Mouse (Mus musculus): ENCODE results near the gene Afg1l. TPM values are rescaled to one million over a fixed set of nuclear protein-coding genes. Genes with fewer than 3 reads are reported as not detected.

The Afg1l gene
- polyA plus RNA-seq, 1 experiment from 2014 or later, result 8.6 TPM

GRCm38 (mm10) chr10:42294392-42294791, 184.0 kb downstream of the Afg1l start:
- Histone ChIP-seq H3K36me3 (no peaks in the 10 kb centered on the region), H3K27ac (replicated peaks) (no peak overlapping the region), H3K9ac (replicated peaks) (no peak overlapping the region), H3K4me1 (no peaks in the 10 kb centered on the region), H3K9me3 (replicated peaks) (no peaks in the 10 kb centered on the region), H3K27me3 (replicated peaks) (no peaks in the 10 kb centered on the region), H3K4me3 (replicated peaks) (no peak overlapping the region), H3K4me2 (no peak overlapping the region)
- 67% methylated on average over 2 of the region's 2 CpGs for WGBS
- no peak for ATAC-seq (ENCODE audit: low FRiP score)

DNA sequence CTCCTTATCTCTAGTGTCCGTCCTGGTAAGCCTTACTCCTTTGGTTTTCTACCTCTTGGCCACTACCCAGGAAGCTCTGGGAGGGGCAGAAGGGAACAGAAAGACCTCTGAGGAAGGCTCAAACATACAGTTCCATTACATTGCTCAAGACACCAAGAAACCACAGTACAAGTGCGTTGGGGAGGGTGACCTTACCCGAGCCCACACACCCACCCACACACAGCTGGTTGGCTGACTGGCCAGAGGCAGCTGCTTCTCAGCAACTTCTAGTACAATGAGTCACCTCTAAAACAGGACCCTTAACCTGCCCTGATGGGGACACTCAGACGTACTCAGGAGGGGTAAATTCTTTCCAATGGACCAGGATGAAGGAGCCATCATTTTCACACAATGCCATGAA, 184.5 kb downstream of the Afg1l start:
- Histone ChIP-seq H3K36me3 (no peaks in the 10 kb centered on the region), H3K4me3 (replicated peaks) (no peak overlapping the region), H3K4me2 (no peak overlapping the region), H3K9ac (replicated peaks) (no peak overlapping the region), H3K27ac (replicated peaks) (no peak overlapping the region), H3K9me3 (replicated peaks) (no peaks in the 10 kb centered on the region), H3K4me1 (no peaks in the 10 kb centered on the region), H3K27me3 (replicated peaks) (no peaks in the 10 kb centered on the region)
- WGBS, result 78% methylated on average over 4 of the region's 4 CpGs
- ATAC-seq (ENCODE audit: low FRiP score), result no peak

- H3K27me3 ChIP-seq (replicated peaks), result no peaks in the 10 kb centered on the region
- 67% methylated on average over 5 of the region's 5 CpGs for WGBS
- ATAC-seq (ENCODE audit: low FRiP score), result no peak
Observed at GRCm38 (mm10) chr10:42291360-42291759, 187.0 kb downstream of the Afg1l start.

GRCm38 (mm10) chr10:42287666-42288065, 190.7 kb downstream of the Afg1l start:
- Histone ChIP-seq H3K9me3 (replicated peaks) (0 out of 2 replicates have a peak, but pooled peaks cover 8% of the 10 kb centered on the region), H3K27me3 (replicated peaks) (no peaks in the 10 kb centered on the region), H3K4me2 (no peak overlapping the region), H3K4me3 (replicated peaks) (no peak overlapping the region), H3K9ac (replicated peaks) (no peak overlapping the region), H3K4me1 (no peaks in the 10 kb centered on the region), H3K27ac (replicated peaks) (no peak overlapping the region), H3K36me3 (no peaks in the 10 kb centered on the region)
- 50% methylated on average over 1 of the region's 1 CpGs for WGBS
- ATAC-seq (ENCODE audit: low FRiP score), result no peak

More at GRCm38 (mm10) chr10:42291360-42291759, 187.0 kb downstream of the Afg1l start:
- Histone ChIP-seq H3K4me3 (replicated peaks) (no peak overlapping the region), H3K27ac (replicated peaks) (no peak overlapping the region), H3K36me3 (no peaks in the 10 kb centered on the region), H3K4me1 (no peaks in the 10 kb centered on the region), H3K9ac (replicated peaks) (no peak overlapping the region), H3K4me2 (no peak overlapping the region), H3K9me3 (replicated peaks) (no peaks in the 10 kb centered on the region)

GRCm38 (mm10) chr10:42278307-42278850, 200.0 kb downstream of the Afg1l start:
- H3K4me1 ChIP-seq, result peaks cover 28% of the 10 kb centered on the region
- H3K9me3 ChIP-seq (replicated peaks), result no peaks in the 10 kb centered on the region
- peaks cover 4% of the 10 kb centered on the region; the same call in 1 of the 2 replicates for H3K27me3 ChIP-seq (replicated peaks)
- H3K36me3 ChIP-seq, result no peaks in the 10 kb centered on the region
- peak overlapping the region; percentile 79 for H3K9ac ChIP-seq (replicated peaks)
- H3K27ac ChIP-seq (replicated peaks), result peak overlapping the region; percentile 100
- H3K4me2 ChIP-seq, result peak overlapping the region; percentile 98
- H3K4me3 ChIP-seq (replicated peaks), result peak overlapping the region; percentile 93
- peak; percentile 3; the same call in 1 of the 2 replicates for ATAC-seq (ENCODE audit: low FRiP score)
- WGBS, result 1% methylated on average over 38 of the region's 38 CpGs

- H3K27ac ChIP-seq (replicated peaks), result peak overlapping the region; percentile 100
- peak overlapping the region; percentile 93 for H3K4me3 ChIP-seq (replicated peaks)
- H3K9me3 ChIP-seq (replicated peaks), result no peaks in the 10 kb centered on the region
- under 1% methylated on average over 77 of the region's 78 CpGs for WGBS
- ATAC-seq (ENCODE audit: low FRiP score), result peak; percentile 93
- no peaks in the 10 kb centered on the region for H3K36me3 ChIP-seq
- peak overlapping the region; percentile 79 for H3K9ac ChIP-seq (replicated peaks)
- H3K4me2 ChIP-seq, result peak overlapping the region; percentile 98
- H3K27me3 ChIP-seq (replicated peaks), result peaks cover 4% of the 10 kb centered on the region; the same call in 1 of the 2 replicates
- peaks cover 32% of the 10 kb centered on the region for H3K4me1 ChIP-seq
Observed at GRCm38 (mm10) chr10:42277476-42278306, 200.7 kb downstream of the Afg1l start.

- H3K4me3 ChIP-seq (replicated peaks), result peak within 1 kb of the TSS; percentile 93
- peak within 1 kb of the TSS; percentile 79 for H3K9ac ChIP-seq (replicated peaks)
- peak; percentile 83 for ATAC-seq (ENCODE audit: low FRiP score)
- H3K9me3 ChIP-seq (replicated peaks), result no peaks in the 10 kb centered on the region
- H3K4me1 ChIP-seq, result peaks cover 33% of the 10 kb centered on the region
- peak within 1 kb of the TSS; percentile 100 for H3K27ac ChIP-seq (replicated peaks)
- under 1% methylated on average over 72 of the region's 88 CpGs for WGBS
- H3K27me3 ChIP-seq (replicated peaks), result peaks cover 4% of the 10 kb centered on the region; the same call in 1 of the 2 replicates
- H3K4me2 ChIP-seq, result peak within 1 kb of the TSS; percentile 98
- H3K36me3 ChIP-seq, result no peaks in the 10 kb centered on the region
Observed at GRCm38 (mm10) chr10:42276507-42277345, 201.6 kb downstream of the Afg1l start, which contains the start of gene Foxo3. Gene Foxo3 (minus strand): TSS chr10:42276755.

DNA sequence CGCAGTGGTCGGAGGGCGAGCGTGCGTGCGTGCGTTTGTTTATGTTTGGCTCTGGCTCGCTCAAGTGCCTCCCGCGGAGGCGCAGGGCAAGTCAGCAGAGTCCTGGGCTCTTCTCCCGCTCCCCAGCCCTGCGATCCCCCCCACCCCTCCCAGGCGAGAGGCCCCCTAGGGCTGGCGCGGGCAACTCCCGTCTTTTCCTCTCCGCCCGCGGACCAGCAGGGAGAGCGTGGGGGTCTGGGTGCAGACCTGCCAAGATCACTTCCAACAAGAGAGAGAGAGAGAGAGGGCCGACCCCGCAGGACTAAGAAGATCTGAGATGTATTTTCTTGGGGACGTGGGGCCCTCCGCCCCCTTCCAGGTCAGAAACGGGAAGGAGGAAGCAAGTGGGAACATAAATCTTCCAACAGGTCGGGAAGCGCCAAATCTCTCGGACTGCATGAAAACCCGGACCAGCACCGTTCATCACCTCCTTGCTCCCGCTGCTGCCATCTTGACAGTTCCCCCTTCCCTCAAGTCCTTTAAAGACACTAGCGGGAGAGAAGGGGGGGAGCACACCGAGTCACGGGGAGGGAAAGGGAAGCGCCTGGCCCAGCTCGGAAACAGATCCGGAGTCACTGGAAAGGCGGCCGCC, 202.4 kb downstream of the Afg1l start:
- peak overlapping the region; percentile 98 for H3K4me2 ChIP-seq
- no peaks in the 10 kb centered on the region for H3K36me3 ChIP-seq
- H3K27me3 ChIP-seq (replicated peaks), result peaks cover 4% of the 10 kb centered on the region; the same call in 1 of the 2 replicates
- 0 out of 2 replicates have a peak, but pooled peaks have one; percentile 6 for ATAC-seq (ENCODE audit: low FRiP score)
- peaks cover 40% of the 10 kb centered on the region for H3K4me1 ChIP-seq
- H3K27ac ChIP-seq (replicated peaks), result peak overlapping the region; percentile 100
- H3K9ac ChIP-seq (replicated peaks), result peak overlapping the region; percentile 79
- WGBS, result under 1% methylated on average over 39 of the region's 40 CpGs
- H3K4me3 ChIP-seq (replicated peaks), result peak overlapping the region; percentile 93
- no peaks in the 10 kb centered on the region for H3K9me3 ChIP-seq (replicated peaks)

DNA sequence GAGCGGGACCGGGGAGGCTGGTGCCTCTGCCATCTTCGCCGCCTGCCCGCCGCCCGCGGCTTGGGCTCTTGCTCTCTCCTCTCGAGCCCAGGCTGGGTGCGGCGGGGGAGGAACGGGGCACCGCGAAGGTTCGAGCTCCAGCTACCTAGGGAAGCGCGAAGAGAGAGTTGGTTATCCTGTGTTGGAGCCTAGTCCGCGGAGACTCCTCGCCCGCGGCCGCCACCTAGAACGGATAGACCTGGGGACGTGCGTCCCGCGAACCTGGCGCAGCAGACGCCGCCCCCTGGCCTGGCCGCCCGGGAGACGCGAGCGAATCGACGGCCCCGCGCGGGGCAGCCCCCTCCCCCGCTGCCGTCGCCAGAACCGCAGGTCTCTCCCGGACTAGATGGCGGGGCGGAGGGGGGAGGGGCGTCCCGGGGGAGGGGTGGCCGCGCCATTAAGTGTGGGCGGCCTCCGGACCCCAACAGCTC, 202.9 kb downstream of the Afg1l start:
- WGBS, result under 1% methylated on average over 48 of the region's 54 CpGs
- Histone ChIP-seq H3K9ac (replicated peaks) (peak overlapping the region; percentile 79), H3K4me3 (replicated peaks) (peak overlapping the region; percentile 93), H3K36me3 (no peaks in the 10 kb centered on the region), H3K27me3 (replicated peaks) (peaks cover 3% of the 10 kb centered on the region; the same call in 1 of the 2 replicates), H3K9me3 (replicated peaks) (no peaks in the 10 kb centered on the region), H3K27ac (replicated peaks) (peak overlapping the region; percentile 100), H3K4me2 (peak overlapping the region; percentile 98), H3K4me1 (peaks cover 41% of the 10 kb centered on the region)
- no peak for ATAC-seq (ENCODE audit: low FRiP score)

DNA sequence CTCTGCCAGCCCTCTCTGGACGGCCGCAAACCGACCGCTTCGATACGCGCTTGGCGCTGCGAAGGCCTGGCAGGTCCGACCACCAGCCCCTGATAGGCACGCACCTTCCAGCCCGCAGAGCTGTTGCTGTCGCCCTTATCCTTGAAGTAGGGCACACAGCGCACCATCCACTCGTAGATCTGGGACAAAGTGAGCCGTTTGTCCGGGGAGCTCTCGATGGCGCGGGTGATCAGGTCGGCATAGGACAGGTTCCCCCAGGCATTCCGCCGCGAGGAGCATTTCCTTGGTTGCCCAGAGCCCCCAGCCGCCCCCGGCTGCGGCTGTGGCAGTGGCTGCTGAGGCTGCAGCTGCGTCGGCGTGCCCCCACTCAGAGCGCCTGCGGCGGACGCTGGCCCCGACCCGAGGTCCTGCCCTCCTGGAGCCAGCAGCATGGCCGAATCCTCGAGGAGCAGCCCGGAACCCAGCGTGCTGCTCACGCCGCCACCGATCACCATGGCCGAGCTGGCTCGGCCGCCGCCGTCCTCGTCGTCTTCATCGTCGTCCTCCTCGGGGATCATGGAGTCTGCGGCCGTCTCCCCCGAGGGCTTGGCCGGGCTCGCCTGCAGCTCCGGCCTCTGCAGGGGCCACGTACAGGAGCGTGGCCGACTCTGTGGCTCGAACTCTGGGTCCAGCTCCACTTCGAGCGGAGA, 203.5 kb downstream of the Afg1l start:
- Histone ChIP-seq H3K9ac (replicated peaks) (peak overlapping the region; percentile 79), H3K36me3 (no peaks in the 10 kb centered on the region), H3K9me3 (replicated peaks) (no peaks in the 10 kb centered on the region), H3K4me2 (peak overlapping the region; percentile 98), H3K4me1 (peaks cover 43% of the 10 kb centered on the region), H3K4me3 (replicated peaks) (peak overlapping the region; percentile 93), H3K27me3 (replicated peaks) (no peaks in the 10 kb centered on the region), H3K27ac (replicated peaks) (peak overlapping the region; percentile 100)
- WGBS, result 1% methylated on average over 65 of the region's 65 CpGs
- ATAC-seq (ENCODE audit: low FRiP score), result no peak
